Mouse (Mus musculus): ENCODE measurements around the gene Heatr4.

DNA sequence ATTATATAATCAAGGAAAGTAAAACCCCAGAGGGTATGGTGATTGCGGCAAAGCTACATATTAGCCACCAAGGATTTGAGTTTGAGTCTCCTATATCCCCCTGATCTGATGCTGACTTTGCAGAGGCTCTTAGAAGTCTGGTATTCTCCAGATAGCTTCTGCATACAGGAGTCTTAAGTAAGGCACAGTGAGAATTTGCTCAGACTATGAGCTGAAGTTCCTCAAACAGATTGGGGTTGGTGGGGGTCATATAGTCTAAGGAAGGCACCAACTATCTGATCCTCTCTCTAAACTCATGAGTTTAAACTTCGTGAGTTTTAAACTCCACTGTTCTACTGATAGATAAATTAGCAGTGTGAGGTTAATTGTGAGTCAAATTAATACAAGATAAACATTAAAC lies 45.3 kb downstream of the Heatr4 start:
- no peak for TF ChIP-seq CTCF (IDR thresholded peaks at IDR 0.05; ENCODE audit: borderline replicate concordance, insufficient read depth, low read depth, low read length)
- TF ChIP-seq POLR2A (IDR thresholded peaks at IDR 0.05; ENCODE audit: borderline replicate concordance, insufficient read depth, low read length), result no peak

Data from cerebellum, adult 2 months (tissue).